Mouse (Mus musculus) kidney, postnatal 0 days (tissue): ENCODE data around the gene Dnajc7. TPM values are rescaled to one million over a fixed set of nuclear protein-coding genes. Genes with fewer than 3 reads are reported as not detected.

Experiments
- ATAC-seq: fragments of 200-750 bp; cut with Nextera tagmentation; replicated peaks from 2 replicates; pipeline ENCODE4 v1.8.0; 2017; ENCODE audit warnings: low read depth, moderate number of reproducible peaks, moderate TSS enrichment, moderate library complexity; ENCODE audit not compliant: low FRiP score
- DNase-seq: peaks from one replicate; pipeline ENCODE4 v3.0.0-alpha.2; 2016; ENCODE audit warnings: low spot score
- H3K27ac ChIP-seq: fragments of 300-500 bp; sonication (generic); 2 replicates; pipeline ENCODE4 v1.5.1; 2014; ENCODE audit warnings: mild to moderate bottlenecking
- H3K27me3 ChIP-seq: fragments of 300-500 bp; sonication (generic); 2 replicates; pipeline ENCODE4 v1.6.1; 2014; ENCODE audit warnings: low read length, mixed read lengths; ENCODE audit not compliant: insufficient read depth
- H3K36me3 ChIP-seq: fragments of 300-500 bp; sonication (generic); 2 replicates; pipeline ENCODE4 v1.6.1; 2014; ENCODE audit warnings: low read length, mixed read lengths; ENCODE audit not compliant: insufficient read depth
- H3K4me1 ChIP-seq: fragments of 300-500 bp; sonication (generic); replicated peaks from 2 replicates; pipeline ENCODE4 v1.6.1; 2014; ENCODE audit warnings: antibody characterized with exemption, low read length, mixed read lengths; ENCODE audit not compliant: insufficient read depth
- H3K4me2 ChIP-seq: fragments of 300-500 bp; sonication (generic); 2 replicates; pipeline ENCODE4 v1.6.1; 2014; ENCODE audit warnings: mild to moderate bottlenecking, low read length, moderate library complexity, mixed read lengths
- H3K4me3 ChIP-seq: fragments of 300-500 bp; sonication (generic); replicated peaks from 2 replicates; pipeline ENCODE4 v1.5.1; 2014; ENCODE audit warnings: low read depth, low read length
- H3K9ac ChIP-seq: fragments of 300-500 bp; sonication (generic); 2 replicates; pipeline ENCODE4 v1.6.1; 2014; ENCODE audit warnings: low read depth, low read length
- H3K9me3 ChIP-seq: fragments of 300-500 bp; sonication (generic); replicated peaks from 2 replicates; pipeline ENCODE4 v1.6.1; 2016; ENCODE audit warnings: low read length, inconsistent platforms, mixed read lengths
- CTCF ChIP-seq: IDR thresholded peaks from 2 replicates; pipeline ENCODE4 v1.5.1; 2016; ENCODE audit warnings: antibody characterized with exemption, low read depth, mild to moderate bottlenecking, moderate library complexity
- WGBS: fragments of 180-500 bp; shearing (Covaris S2); extraction: QIAGEN DNeasy Blood & Tissue Kit; methylation state at CpG from one replicate; pipeline ENCODE4 v1.1.7; 2014; 5-methylcytosine and 5-hydroxymethylcytosine counted together
- polyA plus RNA-seq: library from polyadenylated mRNA; unstranded; fragments of >200 nt; fragmentation: Nextera tagmentation; extraction: Ambion mirVana; gene quantifications from 2 replicates; pipeline ENCODE4 v1.2.1, GENCODE M21; 2015

Gene Dnajc7
- polyA plus RNA-seq, 1 experiment from 2014 or later = 142 TPM

DNA sequence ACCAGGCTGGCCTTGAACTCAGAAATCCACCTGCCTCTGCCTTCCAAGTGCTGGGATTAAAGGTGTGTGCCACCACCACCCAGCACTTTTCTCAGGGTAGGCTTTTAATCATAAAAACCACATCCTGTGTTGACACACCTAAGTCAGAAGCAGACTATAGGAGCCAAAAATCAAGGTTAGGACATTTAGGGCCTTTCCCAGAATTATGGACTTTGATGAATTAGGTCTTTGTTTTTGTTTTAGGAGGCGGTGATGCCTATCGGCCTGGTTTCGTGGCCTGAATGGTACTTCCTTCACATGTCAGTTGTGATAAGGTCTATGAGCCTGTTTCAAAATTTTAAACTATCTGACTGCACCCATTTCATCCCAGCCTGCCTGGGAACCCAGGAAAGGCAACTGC is 45.8 kb downstream of the Dnajc7 start:
- Histone ChIP-seq H3K27ac (no peak overlapping the region), H3K4me1 (0 out of 2 replicates have a peak, but pooled peaks cover 7% of the 10 kb centered on the region), H3K36me3 (no peaks in the 10 kb centered on the region), H3K4me2 (no peak overlapping the region), H3K9ac (no peak overlapping the region), H3K27me3 (no peaks in the 10 kb centered on the region; the same call in 1 of the 2 replicates), H3K9me3 (no peaks in the 10 kb centered on the region), H3K4me3 (no peak overlapping the region)
- TF ChIP-seq CTCF = no peak
- 61% methylated on average over 3 of the region's 3 CpGs for WGBS
- no peak for DNase-seq
- no peak for ATAC-seq

DNA sequence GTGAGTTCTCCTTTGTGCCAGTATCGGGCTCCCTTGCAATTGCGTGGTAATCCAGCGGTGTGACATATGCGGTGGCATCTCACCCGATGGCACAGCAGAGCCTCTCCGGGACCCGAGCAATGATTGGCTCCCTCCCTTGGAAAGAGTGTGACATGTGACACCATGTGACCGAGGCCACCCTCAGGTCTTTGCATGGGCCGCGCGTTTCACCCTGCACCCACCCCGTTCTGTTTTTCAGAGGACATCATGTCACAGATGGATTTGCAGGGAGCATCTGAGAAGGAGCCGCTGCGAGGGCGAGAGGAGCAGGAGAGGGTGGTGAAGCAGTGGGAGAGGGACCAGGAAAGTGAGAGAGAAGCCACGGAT is 48.8 kb downstream of the Dnajc7 start:
- 8% methylated on average over 16 of the region's 16 CpGs for WGBS
- Histone ChIP-seq H3K9ac (peak overlapping the region; percentile 40; the same call in 1 of the 2 replicates), H3K4me1 (0 out of 2 replicates have a peak, but pooled peaks cover 7% of the 10 kb centered on the region)

DNA sequence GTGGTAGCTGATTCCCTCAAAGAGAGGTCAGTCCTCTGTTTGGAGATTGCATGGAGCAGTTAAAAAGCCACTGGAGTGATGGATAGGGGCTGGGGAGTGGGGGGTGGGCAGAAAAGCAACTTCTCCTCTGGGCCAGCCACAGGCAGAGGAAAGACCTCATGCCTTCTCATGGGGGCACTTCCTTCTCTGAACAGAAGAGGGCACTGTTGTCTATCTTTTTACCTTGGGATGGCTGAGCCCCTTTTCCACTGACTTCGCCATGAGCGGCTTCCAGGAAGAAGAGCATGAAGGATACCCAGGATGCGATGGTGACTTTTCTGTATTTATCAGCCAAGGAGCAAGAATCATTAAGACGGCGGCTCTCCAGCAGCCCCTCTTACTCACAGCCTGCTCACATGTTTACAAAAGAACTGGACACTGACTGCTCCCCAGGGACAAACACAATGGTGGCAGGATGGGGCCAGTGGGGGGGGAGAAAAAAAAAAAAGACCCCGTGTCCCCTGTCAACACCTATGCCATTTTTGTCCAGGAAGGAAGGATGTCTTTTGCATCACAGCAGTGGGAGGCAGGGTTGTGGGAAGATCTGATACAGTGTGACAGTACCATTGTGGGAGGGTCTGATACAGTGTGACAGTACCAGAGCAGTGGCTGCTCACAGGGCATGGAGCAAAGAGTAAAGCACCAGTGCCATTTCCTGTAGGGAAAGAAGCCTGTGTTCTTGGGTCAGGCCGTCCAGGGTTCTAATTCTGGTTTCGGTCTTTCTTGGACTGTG is 49.4 kb downstream of the Dnajc7 start:
- no peaks in the 10 kb centered on the region; the same call in 1 of the 2 replicates for H3K27me3 ChIP-seq
- H3K36me3 ChIP-seq = no peaks in the 10 kb centered on the region
- DNase-seq = peak; percentile 93
- H3K4me1 ChIP-seq = 0 out of 2 replicates have a peak, but pooled peaks cover 7% of the 10 kb centered on the region
- peak overlapping the region; percentile 13; the same call in 1 of the 2 replicates for H3K4me3 ChIP-seq
- no peak for ATAC-seq
- TF ChIP-seq CTCF = peak; percentile 94
- H3K4me2 ChIP-seq = peak overlapping the region; percentile 43
- H3K27ac ChIP-seq = no peak overlapping the region
- H3K9me3 ChIP-seq = no peaks in the 10 kb centered on the region
- WGBS = 11% methylated on average over 8 of the region's 8 CpGs
- H3K9ac ChIP-seq = no peak overlapping the region

More for the DNA sequence above, 48.8 kb downstream of the Dnajc7 start:
- Histone ChIP-seq H3K4me2 (peak overlapping the region; percentile 43), H3K27me3 (no peaks in the 10 kb centered on the region; the same call in 1 of the 2 replicates), H3K27ac (no peak overlapping the region), H3K36me3 (no peaks in the 10 kb centered on the region), H3K4me3 (peak overlapping the region; percentile 13; the same call in 1 of the 2 replicates), H3K9me3 (no peaks in the 10 kb centered on the region)
- no peak for DNase-seq
- no peak for ATAC-seq
- TF ChIP-seq CTCF = no peak

DNA sequence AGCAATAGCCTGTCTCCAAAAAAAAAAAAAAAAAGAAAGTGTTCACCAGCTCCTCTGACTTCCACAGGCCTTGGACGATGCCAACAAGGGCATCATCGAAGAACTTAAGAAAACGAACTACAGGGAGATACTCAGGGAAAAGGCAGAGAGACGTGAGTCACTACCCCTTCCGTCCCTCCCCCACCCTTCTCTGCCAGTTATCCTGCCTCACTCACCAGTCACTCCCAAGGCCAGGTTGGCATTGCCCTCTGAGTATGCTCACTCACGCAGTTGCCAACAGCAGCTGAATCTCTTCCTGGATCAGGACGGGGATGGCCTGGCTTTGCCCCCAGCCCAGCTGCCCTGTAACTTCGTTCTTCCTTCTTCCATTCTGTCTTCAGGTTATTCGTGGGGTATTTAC is 50.2 kb downstream of the Dnajc7 start:
- Histone ChIP-seq H3K4me3 (no peak overlapping the region), H3K9ac (no peak overlapping the region), H3K4me2 (no peak overlapping the region), H3K36me3 (no peaks in the 10 kb centered on the region), H3K4me1 (0 out of 2 replicates have a peak, but pooled peaks cover 7% of the 10 kb centered on the region), H3K27me3 (no peaks in the 10 kb centered on the region; the same call in 1 of the 2 replicates), H3K9me3 (no peaks in the 10 kb centered on the region), H3K27ac (no peak overlapping the region)
- WGBS = 58% methylated on average over 9 of the region's 9 CpGs
- ATAC-seq = no peak
- TF ChIP-seq CTCF = no peak
- no peak for DNase-seq

DNA sequence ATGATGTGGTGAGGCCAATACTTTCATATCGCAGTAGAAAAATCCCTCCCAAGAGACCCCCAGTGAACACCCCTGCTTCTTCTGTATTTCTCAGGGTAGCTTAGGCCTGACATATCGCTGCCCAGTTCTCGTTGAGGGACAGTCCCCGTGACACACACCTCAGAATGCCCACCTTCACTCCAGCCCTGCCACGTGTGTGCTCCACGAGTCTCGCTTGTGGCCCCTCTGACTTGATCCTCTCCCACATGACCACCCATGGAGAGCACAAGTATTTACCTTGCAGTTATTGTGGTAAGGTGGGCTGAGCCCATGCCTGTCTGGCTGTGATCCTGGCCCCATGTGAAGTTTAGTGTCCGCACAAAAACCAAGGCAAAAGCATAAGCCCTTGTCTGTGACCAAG is 51.3 kb downstream of the Dnajc7 start:
- ATAC-seq = no peak
- H3K27ac ChIP-seq = no peak overlapping the region
- H3K9me3 ChIP-seq = no peaks in the 10 kb centered on the region
- H3K4me1 ChIP-seq = 0 out of 2 replicates have a peak, but pooled peaks cover 7% of the 10 kb centered on the region
- WGBS = 79% methylated on average over 8 of the region's 8 CpGs
- no peak overlapping the region for H3K4me2 ChIP-seq
- H3K4me3 ChIP-seq = no peak overlapping the region
- H3K27me3 ChIP-seq = no peaks in the 10 kb centered on the region; the same call in 1 of the 2 replicates
- no peaks in the 10 kb centered on the region for H3K36me3 ChIP-seq
- no peak for TF ChIP-seq CTCF
- no peak for DNase-seq
- no peak overlapping the region for H3K9ac ChIP-seq

DNA sequence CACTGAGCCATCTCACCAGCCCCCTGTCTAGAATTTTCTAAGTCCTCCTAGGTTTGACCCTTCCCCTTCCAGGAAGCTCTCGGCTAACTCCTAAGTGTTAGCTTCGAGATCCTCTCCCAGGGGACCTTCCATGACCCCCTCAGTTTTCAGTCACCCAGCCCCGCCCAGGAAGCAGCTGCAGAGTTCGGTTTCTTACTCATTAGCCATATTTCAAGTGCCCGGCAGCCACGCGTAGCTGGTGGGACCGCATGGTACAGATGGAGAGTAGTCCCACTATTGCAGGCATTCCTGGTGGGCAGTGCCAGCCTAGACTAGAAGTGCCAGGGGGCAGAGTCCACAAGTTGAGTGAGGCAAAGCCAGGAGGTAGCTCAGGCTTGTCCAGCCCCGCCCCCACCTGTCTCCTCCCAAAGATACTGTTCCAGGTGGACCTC is 52.1 kb downstream of the Dnajc7 start:
- 23% methylated on average over 9 of the region's 9 CpGs for WGBS

More for the DNA sequence above, 52.1 kb downstream of the Dnajc7 start:
- Histone ChIP-seq H3K27ac (no peak overlapping the region), H3K4me3 (no peak overlapping the region), H3K9me3 (no peaks in the 10 kb centered on the region), H3K36me3 (no peaks in the 10 kb centered on the region), H3K9ac (no peak overlapping the region), H3K4me2 (no peak overlapping the region), H3K4me1 (0 out of 2 replicates have a peak, but pooled peaks cover 7% of the 10 kb centered on the region), H3K27me3 (no peaks in the 10 kb centered on the region; the same call in 1 of the 2 replicates)
- DNase-seq = peak; percentile 28
- no peak for TF ChIP-seq CTCF
- peak; percentile 71 for ATAC-seq
